Mouse (Mus musculus): Measurements from ENCODE around the gene Zranb3. TPM values are rescaled to one million over a fixed set of nuclear protein-coding genes. Genes with fewer than 3 reads are reported as not detected.

Zranb3 gene
- polyA plus RNA-seq, 1 experiment = 0.97 TPM

GRCm38 (mm10) chr1:128102251-128102640 lies 601 bp downstream of the Zranb3 start:
- H3K4me1 ChIP-seq (ENCODE audit: control insufficient read depth, insufficient read depth, insufficient read length) = peaks cover 2% of the 10 kb centered on the region; the same call in 1 of the 2 replicates
- H3K36me3 ChIP-seq (ENCODE audit: control insufficient read depth, insufficient read depth, low read length) = no peaks in the 10 kb centered on the region
- TF ChIP-seq CTCF (IDR thresholded peaks at IDR 0.05; ENCODE audit: extremely low read depth, insufficient read depth, insufficient read length, insufficient replicate concordance) (no peak), POLR2A (IDR thresholded peaks at IDR 0.05; ENCODE audit: low read depth, low read length) (no peak)
- no peaks in the 10 kb centered on the region for H3K27me3 ChIP-seq (ENCODE audit: control insufficient read depth, insufficient read depth, low read length)
- WGBS = under 1% methylated on average over 15 of the region's 15 CpGs
- DNase-seq (ENCODE audit: low read depth in 1 of 2, low spot score in 2 of 2) = peak in 1 of 2 experiments; percentile 26
- H3K4me3 ChIP-seq (ENCODE audit: extremely low read depth, insufficient read depth, insufficient read length) = peak overlapping the region; percentile 69
- peak overlapping the region; percentile 51; the same call in 1 of the 2 replicates for H3K27ac ChIP-seq (ENCODE audit: insufficient read depth, low read length)

GRCm38 (mm10) chr1:128098309-128098708 lies 4.5 kb downstream of the Zranb3 start:
- no peak for TF ChIP-seq CTCF (IDR thresholded peaks at IDR 0.05; ENCODE audit: extremely low read depth, insufficient read depth, insufficient read length, insufficient replicate concordance)
- TF ChIP-seq POLR2A (IDR thresholded peaks at IDR 0.05; ENCODE audit: low read depth, low read length) = no peak
- 100% methylated on average over 1 of the region's 1 CpGs for WGBS
- H3K27ac ChIP-seq (ENCODE audit: insufficient read depth, low read length) = no peak overlapping the region
- no peak overlapping the region for H3K4me3 ChIP-seq (ENCODE audit: extremely low read depth, insufficient read depth, insufficient read length)
- DNase-seq (ENCODE audit: low read depth in 1 of 2, low spot score in 2 of 2) = no peak
- H3K36me3 ChIP-seq (ENCODE audit: control insufficient read depth, insufficient read depth, low read length) = no peaks in the 10 kb centered on the region
- no peaks in the 10 kb centered on the region for H3K4me1 ChIP-seq (ENCODE audit: control insufficient read depth, insufficient read depth, insufficient read length)
- no peaks in the 10 kb centered on the region for H3K27me3 ChIP-seq (ENCODE audit: control insufficient read depth, insufficient read depth, low read length)

- H3K4me3 ChIP-seq (ENCODE audit: extremely low read depth, insufficient read depth, insufficient read length) = no peak overlapping the region
Measured at GRCm38 (mm10) chr1:128094686-128095085, 8.2 kb downstream of the Zranb3 start.

DNA sequence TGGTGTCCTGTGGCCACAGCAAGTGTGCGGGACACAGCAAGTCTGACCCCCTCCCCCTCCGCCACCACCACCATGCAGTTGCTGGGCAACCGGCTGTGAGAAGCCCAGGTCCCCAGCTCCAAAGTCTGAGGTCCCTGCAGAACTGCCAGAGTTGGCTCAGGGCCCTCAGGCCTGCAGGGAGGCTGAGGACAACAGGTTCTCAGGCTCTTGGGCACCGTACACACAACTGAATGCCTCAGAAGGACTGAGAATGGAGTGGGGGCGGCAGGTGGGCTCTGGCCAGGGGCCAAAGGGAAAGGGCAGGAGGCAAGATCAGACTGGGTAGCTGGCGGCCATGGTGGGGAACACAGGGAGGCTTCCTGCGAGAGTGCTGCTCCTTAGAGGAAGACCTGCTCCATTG lies 20.0 kb downstream of the Zranb3 start:
- Histone ChIP-seq H3K4me1 (ENCODE audit: control insufficient read depth, insufficient read depth, insufficient read length) (no peaks in the 10 kb centered on the region; the same call in 1 of the 2 replicates), H3K27me3 (ENCODE audit: control insufficient read depth, insufficient read depth, low read length) (no peaks in the 10 kb centered on the region), H3K4me3 (ENCODE audit: extremely low read depth, insufficient read depth, insufficient read length) (no peak overlapping the region), H3K36me3 (ENCODE audit: control insufficient read depth, insufficient read depth, low read length) (no peaks in the 10 kb centered on the region), H3K27ac (ENCODE audit: insufficient read depth, low read length) (no peak overlapping the region)
- 99% methylated on average over 7 of the region's 7 CpGs for WGBS
- TF ChIP-seq CTCF (IDR thresholded peaks at IDR 0.05; ENCODE audit: extremely low read depth, insufficient read depth, insufficient read length, insufficient replicate concordance) (no peak), POLR2A (IDR thresholded peaks at IDR 0.05; ENCODE audit: low read depth, low read length) (no peak)
- DNase-seq (ENCODE audit: low read depth in 1 of 2, low spot score in 2 of 2) = no peak

More at GRCm38 (mm10) chr1:128094686-128095085, 8.2 kb downstream of the Zranb3 start:
- no peak for DNase-seq (ENCODE audit: low read depth in 1 of 2, low spot score in 2 of 2)
- Histone ChIP-seq H3K27ac (ENCODE audit: insufficient read depth, low read length) (no peak overlapping the region), H3K4me1 (ENCODE audit: control insufficient read depth, insufficient read depth, insufficient read length) (no peaks in the 10 kb centered on the region), H3K36me3 (ENCODE audit: control insufficient read depth, insufficient read depth, low read length) (no peaks in the 10 kb centered on the region), H3K27me3 (ENCODE audit: control insufficient read depth, insufficient read depth, low read length) (no peaks in the 10 kb centered on the region)
- WGBS = 97% methylated on average over 2 of the region's 2 CpGs
- TF ChIP-seq CTCF (IDR thresholded peaks at IDR 0.05; ENCODE audit: extremely low read depth, insufficient read depth, insufficient read length, insufficient replicate concordance) = no peak
- TF ChIP-seq POLR2A (IDR thresholded peaks at IDR 0.05; ENCODE audit: low read depth, low read length) = no peak

GRCm38 (mm10) chr1:128081873-128082272 lies 21.0 kb downstream of the Zranb3 start:
- WGBS = 98% methylated on average over 7 of the region's 7 CpGs
- no peak overlapping the region for H3K27ac ChIP-seq (ENCODE audit: insufficient read depth, low read length)
- no peaks in the 10 kb centered on the region; the same call in 1 of the 2 replicates for H3K4me1 ChIP-seq (ENCODE audit: control insufficient read depth, insufficient read depth, insufficient read length)
- no peak for DNase-seq (ENCODE audit: low read depth in 1 of 2, low spot score in 2 of 2)
- H3K36me3 ChIP-seq (ENCODE audit: control insufficient read depth, insufficient read depth, low read length) = no peaks in the 10 kb centered on the region
- H3K27me3 ChIP-seq (ENCODE audit: control insufficient read depth, insufficient read depth, low read length) = no peaks in the 10 kb centered on the region
- TF ChIP-seq CTCF (IDR thresholded peaks at IDR 0.05; ENCODE audit: extremely low read depth, insufficient read depth, insufficient read length, insufficient replicate concordance) (no peak), POLR2A (IDR thresholded peaks at IDR 0.05; ENCODE audit: low read depth, low read length) (no peak)
- no peak overlapping the region for H3K4me3 ChIP-seq (ENCODE audit: extremely low read depth, insufficient read depth, insufficient read length)

DNA sequence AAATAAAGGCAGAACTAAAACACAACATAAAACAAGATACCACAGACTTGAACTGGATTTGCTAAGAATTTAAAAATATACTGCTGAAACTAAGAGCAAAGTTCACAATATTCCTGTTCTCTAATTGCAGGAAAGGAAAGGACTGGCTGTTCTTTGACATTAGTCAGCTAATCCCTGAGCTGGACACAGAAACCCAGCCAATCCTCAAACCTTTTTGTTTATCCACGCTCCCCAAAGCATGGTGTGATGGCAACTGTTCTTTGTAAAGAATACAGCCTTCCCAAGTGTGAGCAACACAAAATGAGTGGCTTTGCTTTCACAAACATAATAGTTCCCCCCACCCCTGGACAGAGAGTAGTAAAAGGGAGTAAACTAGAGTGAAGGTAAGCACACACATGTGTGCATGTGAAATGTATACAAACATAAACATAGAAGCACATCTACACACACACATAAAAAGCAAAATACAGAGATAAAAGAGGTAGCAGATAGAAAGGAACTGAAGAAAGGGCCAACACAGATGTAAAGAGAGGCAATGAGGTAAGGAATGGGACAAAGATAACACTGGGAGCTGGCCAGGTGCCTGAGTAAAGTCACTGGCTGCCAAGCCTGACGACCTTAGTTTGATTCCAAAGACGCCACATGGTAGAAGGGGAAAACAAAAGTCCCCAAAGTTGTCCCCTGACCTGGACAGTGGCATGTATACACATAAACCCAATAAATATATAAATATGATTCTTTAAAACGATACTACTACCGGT lies 21.7 kb downstream of the Zranb3 start:
- TF ChIP-seq POLR2A (IDR thresholded peaks at IDR 0.05; ENCODE audit: low read depth, low read length) = no peak
- TF ChIP-seq CTCF (IDR thresholded peaks at IDR 0.05; ENCODE audit: extremely low read depth, insufficient read depth, insufficient read length, insufficient replicate concordance) = no peak
- H3K27me3 ChIP-seq (ENCODE audit: control insufficient read depth, insufficient read depth, low read length) = no peaks in the 10 kb centered on the region
- no peaks in the 10 kb centered on the region; the same call in 1 of the 2 replicates for H3K4me1 ChIP-seq (ENCODE audit: control insufficient read depth, insufficient read depth, insufficient read length)
- H3K36me3 ChIP-seq (ENCODE audit: control insufficient read depth, insufficient read depth, low read length) = no peaks in the 10 kb centered on the region
- H3K27ac ChIP-seq (ENCODE audit: insufficient read depth, low read length) = no peak overlapping the region
- H3K4me3 ChIP-seq (ENCODE audit: extremely low read depth, insufficient read depth, insufficient read length) = no peak overlapping the region
- 91% methylated on average over 5 of the region's 5 CpGs for WGBS
- no peak for DNase-seq (ENCODE audit: low read depth in 1 of 2, low spot score in 2 of 2)

DNA sequence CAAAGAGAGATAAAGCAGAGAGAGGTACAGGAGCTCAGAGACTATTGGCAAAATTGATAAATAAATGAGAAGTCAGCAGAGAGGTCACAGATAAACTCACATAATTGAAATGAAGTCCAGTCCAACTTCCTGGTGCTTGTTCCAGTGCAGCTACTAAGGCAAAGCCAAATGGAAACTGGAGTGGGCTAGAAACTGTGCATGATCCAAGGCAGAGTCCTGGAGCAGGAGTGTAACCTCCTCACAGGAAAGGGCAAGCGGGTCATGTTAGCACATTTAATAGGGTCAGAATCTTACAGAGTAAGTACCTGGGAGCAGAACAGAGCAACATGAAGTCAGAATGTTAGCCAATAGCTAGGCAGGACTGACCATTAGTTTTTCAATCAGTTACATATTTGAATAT lies 24.2 kb downstream of the Zranb3 start:
- DNase-seq (ENCODE audit: low read depth in 1 of 2, low spot score in 2 of 2) = no peak
- 100% methylated on average over 1 of the region's 1 CpGs for WGBS
- Histone ChIP-seq H3K27me3 (ENCODE audit: control insufficient read depth, insufficient read depth, low read length) (no peaks in the 10 kb centered on the region), H3K36me3 (ENCODE audit: control insufficient read depth, insufficient read depth, low read length) (no peaks in the 10 kb centered on the region), H3K4me1 (ENCODE audit: control insufficient read depth, insufficient read depth, insufficient read length) (no peaks in the 10 kb centered on the region; the same call in 1 of the 2 replicates), H3K27ac (ENCODE audit: insufficient read depth, low read length) (no peak overlapping the region), H3K4me3 (ENCODE audit: extremely low read depth, insufficient read depth, insufficient read length) (no peak overlapping the region)
- TF ChIP-seq POLR2A (IDR thresholded peaks at IDR 0.05; ENCODE audit: low read depth, low read length) (no peak), CTCF (IDR thresholded peaks at IDR 0.05; ENCODE audit: extremely low read depth, insufficient read depth, insufficient read length, insufficient replicate concordance) (no peak)
